In genomic region chr7:79303183-79303761, GRCm38 (mm10) we compare ENCODE assay signal across 17 mouse cellular contexts. TPM values are rescaled to one million over a fixed set of nuclear protein-coding genes. Genes with fewer than 3 reads are reported as not detected.
A peak's percentile ranks its signal among the peaks of the same experiment; 100 is the strongest.
DNase-seq lines count a peak whose midpoint lies in the region; ATAC-seq and TF ChIP-seq lines count a peak whose summit lies in the region.
"Had no signal": no experiment of that assay in that cellular context is flagged by ENCODE, and none has a peak within 500 bp of the region (broad histone marks: within the 10 kb centered on the region; RNA-seq: fewer than 3 reads in every experiment).

No protein-coding gene starts in this region.

- H3K4me2 ChIP-seq in embryonic facial prominence, embryonic 13.5 days: no peak overlapping the region
- H3K4me2 ChIP-seq: forebrain, embryonic 13.5 days; limb, embryonic 12.5 days had no signal

- H3K4me3 ChIP-seq in embryonic facial prominence, embryonic 13.5 days: no peak overlapping the region
- no peak overlapping the region for H3K4me3 ChIP-seq in embryonic facial prominence, embryonic 10.5 days
- no peak overlapping the region for H3K4me3 ChIP-seq in left cerebral cortex, adult 2 months
- H3K4me3 ChIP-seq: forebrain, embryonic 13.5 days; limb, embryonic 12.5 days had no signal

- WGBS in embryonic facial prominence, embryonic 13.5 days: 65% methylated on average over 6 of the region's 6 CpGs
- WGBS in embryonic facial prominence, embryonic 10.5 days: 76% methylated on average over 6 of the region's 6 CpGs

- H3K4me1 ChIP-seq in embryonic facial prominence, embryonic 13.5 days: peaks cover 15% of the 10 kb centered on the region; the same call in 1 of the 2 replicates
- H3K4me1 ChIP-seq in embryonic facial prominence, embryonic 10.5 days: peaks cover 42% of the 10 kb centered on the region

- intact Hi-C loops in left cerebral cortex, adult 2 months (cut with DNase I): no loop called here
- intact Hi-C loops in left cerebral cortex, postnatal 25 days (cut with DNase I): no loop called here

- no peaks in the 10 kb centered on the region for H3K27me3 ChIP-seq in embryonic facial prominence, embryonic 13.5 days
- no peaks in the 10 kb centered on the region for H3K27me3 ChIP-seq in embryonic facial prominence, embryonic 10.5 days (replicated peaks; ENCODE audit: low read depth, poor library complexity, severe bottlenecking)
- H3K27me3 ChIP-seq: forebrain, embryonic 13.5 days; limb, embryonic 12.5 days had no signal

- peak; percentile 43; the same call in 1 of the 2 replicates for ATAC-seq in embryonic facial prominence, embryonic 13.5 days (ENCODE audit: insufficient number of reproducible peaks, insufficient read depth, low FRiP score, low TSS enrichment, low read depth)
- ATAC-seq: forebrain, embryonic 13.5 days had no signal

- H3K36me3 ChIP-seq in embryonic facial prominence, embryonic 13.5 days: peaks cover 10% of the 10 kb centered on the region
- peaks cover 34% of the 10 kb centered on the region for H3K36me3 ChIP-seq in embryonic facial prominence, embryonic 10.5 days (replicated peaks)

- H3K9me3 ChIP-seq in embryonic facial prominence, embryonic 13.5 days: no peaks in the 10 kb centered on the region
- H3K9me3 ChIP-seq in embryonic facial prominence, embryonic 10.5 days: no peaks in the 10 kb centered on the region
- H3K9me3 ChIP-seq: forebrain, embryonic 13.5 days; G1E had no signal

- DNase-seq in embryonic facial prominence, embryonic 10.5 days (ENCODE audit: low spot score): no peak
- no peak for DNase-seq in left cerebral cortex, adult 2 months (ENCODE audit: extremely low spot score in 1 of 2, low spot score in 2 of 2)
- DNase-seq in left cerebral cortex, adult 9 months (ENCODE audit: low spot score in 2 of 2): no peak
- DNase-seq in brain, adult 2 months (ENCODE audit: low read depth, low spot score): peak; percentile 44
- peak; percentile 94 for DNase-seq in fat pad, adult 2 months (ENCODE audit: extremely low read depth, low read depth, low spot score)
- DNase-seq in left cerebral cortex, postnatal 25 days (ENCODE audit: low spot score in 2 of 2): no peak
- DNase-seq in right cerebral cortex, adult 2 months (ENCODE audit: low spot score in 2 of 2): no peak
- DNase-seq: B cell, adult 2 months; gastrocnemius, postnatal 36 days; kidney, adult 8-10 months; layer of hippocampus, adult 9-11 months; lung, postnatal 14 days; spleen, adult 18-20 months had no signal

- no peak for TF ChIP-seq CTCF in left cerebral cortex, adult 2 months (IDR thresholded peaks at IDR 0.05)

- H3K27ac ChIP-seq in embryonic facial prominence, embryonic 13.5 days: peak overlapping the region; percentile 60; the same call in 1 of the 2 replicates
- no peak overlapping the region for H3K27ac ChIP-seq in embryonic facial prominence, embryonic 10.5 days (replicated peaks)
- H3K27ac ChIP-seq in left cerebral cortex, adult 2 months: peak overlapping the region; percentile 63
- H3K27ac ChIP-seq: forebrain, embryonic 13.5 days; limb, embryonic 12.5 days had no signal

- H3K9ac ChIP-seq in embryonic facial prominence, embryonic 13.5 days: no peak overlapping the region
- H3K9ac ChIP-seq: forebrain, embryonic 13.5 days; limb, embryonic 12.5 days had no signal

RNA-seq across cellular contexts. Expression of gene Abhd2, which starts 30.3 kb away (rescaled TPM):
- 13.9 and 15.2 TPM in 2 replicates for polyA plus RNA-seq in embryonic facial prominence, embryonic 13.5 days (2015; fragmentation: Nextera tagmentation; extraction: Ambion mirVana)
- 8.7 TPM in 2 replicates for polyA plus RNA-seq in embryonic facial prominence, embryonic 10.5 days (2016; fragmentation: Nextera tagmentation; extraction: Ambion mirVana)
- 100 to 1,000 TPM; 103 to 116 TPM for total RNA-seq in left cerebral cortex, adult 2 months (2021)
- total RNA-seq in left cerebral cortex, postnatal 25 days (2021): 100 to 1,000 TPM; 103 to 120 TPM

Comparison
In these comparisons a context has a peak if more than half of its experiments do, and no peak if none do; other contexts are left out.
1. DNase-seq: peak in brain, adult 2 months (single experiment) and fat pad, adult 2 months (single experiment); none in embryonic facial prominence, embryonic 10.5 days (single experiment), left cerebral cortex, adult 2 months (0 of 2), left cerebral cortex, adult 9 months (0 of 2), left cerebral cortex, postnatal 25 days (0 of 2) and right cerebral cortex, adult 2 months (0 of 2).